Mouse (Mus musculus) layer of hippocampus, adult 2 months (tissue): ENCODE measurements around the gene Stab2. TPM values are rescaled to one million over a fixed set of nuclear protein-coding genes. Genes with fewer than 3 reads are reported as not detected.
A peak's percentile ranks its signal among the peaks of the same experiment; 100 is the strongest.

Experiments used
- DNase-seq, 2 experiments: peaks; one replicate each; pipeline ENCODE4 v3.0.0; 2022; ENCODE audit warnings: low spot score in 2 of 2
- H3K27ac ChIP-seq: fragments of 200-600 bp; 2 replicates; pipeline ENCODE4 v1.8.1; 2022
- H3K4me3 ChIP-seq: fragments of 200-600 bp; 2 replicates; pipeline ENCODE4 v1.8.1; 2022; ENCODE audit warnings: mild to moderate bottlenecking
- CTCF ChIP-seq: fragments of 200-600 bp; conservative IDR thresholded peaks from 2 replicates; pipeline ENCODE4 v1.8.1; 2022; ENCODE audit warnings: antibody characterized with exemption, mild to moderate bottlenecking, moderate library complexity
- total RNA-seq, 2 experiments: library from RNA; stranded (reverse); gene quantifications; 2 replicates each; pipeline ENCODE4 v1.2.3; 2021

Stab2 gene
- total RNA-seq, 2 experiments from 2014 or later, result 0.54 to 0.61 TPM

DNA sequence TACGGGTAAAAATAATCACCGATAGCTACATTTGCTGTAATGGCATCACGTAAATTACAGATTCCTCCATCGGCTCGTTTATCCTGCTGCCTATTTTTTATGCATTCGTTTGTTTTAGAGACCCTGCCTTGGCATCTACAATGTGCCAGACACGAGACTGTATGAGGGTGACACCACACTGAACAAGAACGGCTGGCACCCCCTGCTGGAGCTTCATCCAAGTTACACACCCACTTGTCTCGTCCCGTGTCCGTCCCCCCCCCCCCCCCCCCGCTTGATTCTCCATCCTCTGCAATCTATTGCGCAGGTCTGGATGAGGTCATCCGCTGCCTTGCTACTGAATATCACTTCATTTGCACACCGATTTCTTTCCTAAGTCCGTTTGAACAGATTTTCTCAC, 12.9 kb upstream of the Stab2 start:
- Histone ChIP-seq H3K27ac (no peak overlapping the region), H3K4me3 (no peak overlapping the region)
- DNase-seq, result peak in 1 of 2 experiments; percentile 70
- TF ChIP-seq CTCF, result peak; percentile 60

DNA sequence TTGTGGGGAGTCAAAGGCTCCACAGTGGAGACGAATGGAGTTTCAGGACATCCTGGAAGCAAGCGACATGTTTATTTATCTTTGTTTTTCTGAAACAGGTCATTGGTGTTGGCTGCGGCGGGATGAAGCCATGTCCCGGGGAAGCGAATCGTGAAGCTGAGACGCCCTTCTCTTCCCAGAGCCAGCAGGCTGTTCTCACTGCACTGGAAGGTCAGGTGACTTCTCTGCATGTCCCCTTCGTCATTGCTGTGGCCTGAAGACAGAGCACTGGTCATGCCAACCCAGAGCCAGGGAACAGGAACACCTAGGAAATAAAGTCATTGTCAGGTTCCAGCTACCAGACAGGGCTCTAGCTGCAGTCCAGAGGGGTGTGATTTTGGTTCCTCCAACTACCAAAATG, 11.1 kb upstream of the Stab2 start:
- Histone ChIP-seq H3K27ac (no peak overlapping the region), H3K4me3 (no peak overlapping the region)
- no peak for DNase-seq
- TF ChIP-seq CTCF, result no peak

DNA sequence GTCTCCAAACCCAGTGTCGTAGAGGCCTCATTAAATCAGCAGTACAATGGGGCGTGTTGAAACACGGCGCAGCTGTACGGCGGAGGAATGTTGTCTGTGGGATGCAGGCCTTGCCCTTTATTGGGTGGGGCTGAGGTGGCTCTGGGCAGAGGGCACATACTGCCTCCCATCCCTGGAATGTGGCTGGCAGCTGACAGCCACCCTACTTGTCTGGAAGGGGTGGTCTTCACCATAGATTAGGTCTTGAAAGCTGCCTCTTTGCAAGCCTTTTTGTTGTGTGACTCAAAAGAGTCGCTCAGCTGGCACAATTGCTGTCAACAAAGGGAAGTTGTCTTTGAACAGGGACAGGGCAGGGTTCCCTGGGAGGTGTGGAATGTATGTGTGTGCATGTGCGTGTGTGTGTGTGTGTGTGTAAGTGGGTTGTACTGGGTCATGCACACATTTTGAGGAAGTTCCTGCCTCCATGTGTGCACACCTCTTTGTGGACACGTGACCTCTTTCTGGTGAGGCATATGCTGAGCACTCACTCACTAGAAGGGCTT, 8.4 kb upstream of the Stab2 start:
- Histone ChIP-seq H3K4me3 (no peak overlapping the region), H3K27ac (no peak overlapping the region)
- no peak for TF ChIP-seq CTCF
- no peak for DNase-seq

DNA sequence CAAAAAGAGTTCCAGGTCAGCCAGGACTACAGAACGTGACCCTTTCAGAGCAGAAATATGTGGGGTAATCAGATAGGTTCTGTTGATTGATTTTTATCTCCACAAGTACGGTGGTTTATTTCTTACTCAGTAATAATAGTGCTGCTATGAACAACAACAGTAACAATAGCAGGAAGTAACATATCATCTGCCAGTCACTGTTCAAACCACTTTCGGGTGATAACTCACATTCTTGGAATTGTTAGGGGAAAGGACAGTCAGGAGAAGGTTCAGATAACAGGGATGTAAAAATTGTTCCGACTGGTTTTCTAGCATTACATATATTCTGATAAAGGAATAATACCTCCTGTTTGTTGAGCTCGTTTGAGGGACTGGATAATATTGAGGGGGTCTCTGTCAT, 7.6 kb upstream of the Stab2 start:
- no peak overlapping the region for H3K4me3 ChIP-seq
- no peak for DNase-seq
- H3K27ac ChIP-seq, result no peak overlapping the region
- no peak for TF ChIP-seq CTCF

DNA sequence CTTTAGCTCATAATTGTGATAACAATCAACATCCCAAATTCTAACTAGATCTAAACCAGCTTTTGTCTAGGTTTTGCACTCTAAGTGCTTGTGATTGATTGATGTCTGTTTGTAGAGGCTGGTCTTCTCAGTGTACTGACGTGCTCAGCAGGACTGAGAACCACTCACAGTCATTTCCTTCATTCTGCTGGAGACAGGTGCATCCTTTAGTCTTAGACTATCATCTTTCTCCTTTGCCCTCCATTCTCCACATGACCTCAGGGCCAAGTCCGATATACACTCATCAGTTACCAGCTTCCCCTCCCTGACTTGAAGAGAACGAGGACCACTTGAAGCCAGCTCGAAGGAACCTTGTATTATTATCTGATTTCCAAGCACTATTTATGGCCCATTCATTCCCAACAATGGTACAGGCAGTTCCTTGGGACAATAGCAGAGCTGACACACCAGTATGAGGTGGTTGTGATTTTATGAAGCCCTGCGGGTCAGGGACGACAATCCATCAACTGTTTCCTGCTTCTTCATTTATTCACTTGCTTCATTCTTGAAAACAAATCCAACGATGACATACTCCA, 6.7 kb upstream of the Stab2 start:
- TF ChIP-seq CTCF, result no peak
- Histone ChIP-seq H3K4me3 (no peak overlapping the region), H3K27ac (no peak overlapping the region)
- no peak for DNase-seq

DNA sequence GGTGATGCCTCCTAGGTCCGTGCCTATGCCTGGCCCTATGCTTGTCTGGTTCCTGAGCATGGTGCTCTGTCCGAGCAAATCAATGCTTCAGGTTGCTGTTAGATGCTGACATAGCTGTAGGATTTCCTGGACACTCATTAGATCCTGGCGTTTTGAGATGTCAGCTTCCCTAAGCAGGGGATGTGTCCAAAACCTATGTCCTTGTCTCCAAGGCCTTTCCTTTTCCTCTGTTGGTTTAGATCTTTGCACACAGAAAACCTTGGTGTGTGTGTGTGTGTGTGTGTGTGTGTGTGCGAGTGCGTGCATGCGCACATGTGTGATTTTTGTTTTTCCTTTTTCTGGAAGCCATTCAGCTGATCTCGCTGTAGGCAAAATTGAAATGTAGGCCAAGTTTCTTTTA, 4.3 kb upstream of the Stab2 start:
- TF ChIP-seq CTCF, result no peak
- no peak for DNase-seq
- H3K27ac ChIP-seq, result no peak overlapping the region
- H3K4me3 ChIP-seq, result no peak overlapping the region

DNA sequence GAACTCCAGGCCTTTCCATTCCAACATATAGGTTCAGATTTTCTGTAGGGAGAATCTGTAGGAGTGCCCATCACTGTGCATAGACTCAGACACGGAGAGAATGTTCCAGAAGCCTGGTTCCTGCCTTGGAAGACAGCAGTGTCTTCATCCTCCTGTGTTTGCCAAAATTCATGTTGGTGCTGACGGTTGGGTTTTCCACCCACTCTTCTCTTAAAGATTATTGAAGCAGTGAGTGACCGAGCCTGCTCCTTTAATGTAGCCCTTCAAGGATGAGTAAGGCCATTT, 332 bp upstream of the Stab2 start:
- Histone ChIP-seq H3K27ac (no peak overlapping the region), H3K4me3 (no peak overlapping the region)
- no peak for TF ChIP-seq CTCF
- DNase-seq, result no peak

DNA sequence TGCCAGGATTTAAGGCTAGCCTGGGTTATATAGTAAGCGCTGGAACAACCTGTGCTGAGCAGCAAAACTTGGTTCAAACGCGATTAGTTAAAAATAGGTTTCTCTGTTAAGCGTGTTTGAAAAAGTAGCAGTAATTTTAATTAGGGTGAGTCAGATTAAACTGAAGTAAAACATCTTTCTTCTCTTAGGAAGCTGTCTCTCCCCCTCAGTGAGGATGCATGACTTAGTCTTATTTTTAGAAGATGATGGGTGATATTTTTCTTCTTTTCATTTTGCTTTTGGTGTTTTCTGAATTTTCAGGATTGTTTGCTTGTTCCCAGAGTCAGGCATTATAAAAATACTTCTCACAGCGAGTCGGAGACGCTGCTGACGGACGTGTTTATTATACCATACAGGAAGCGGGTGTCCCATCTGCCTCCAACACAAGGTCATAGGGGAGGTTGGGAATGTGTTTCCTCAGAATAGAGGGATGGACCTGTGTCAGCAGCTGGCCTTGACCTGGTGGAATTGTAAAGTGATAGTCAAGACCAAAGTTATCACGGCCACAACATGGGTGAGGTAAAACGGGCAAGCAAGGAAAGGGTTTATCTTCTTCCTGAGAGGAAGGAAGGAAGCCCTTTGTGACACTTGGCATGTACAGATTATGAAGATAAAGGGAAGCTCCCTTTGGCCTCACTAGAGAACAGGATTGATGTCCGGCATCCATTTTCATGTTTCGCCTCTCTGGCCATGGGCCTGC, 15.4 kb downstream of the Stab2 start:
- no peak for DNase-seq
- no peak for TF ChIP-seq CTCF
- Histone ChIP-seq H3K27ac (no peak overlapping the region), H3K4me3 (no peak overlapping the region)

DNA sequence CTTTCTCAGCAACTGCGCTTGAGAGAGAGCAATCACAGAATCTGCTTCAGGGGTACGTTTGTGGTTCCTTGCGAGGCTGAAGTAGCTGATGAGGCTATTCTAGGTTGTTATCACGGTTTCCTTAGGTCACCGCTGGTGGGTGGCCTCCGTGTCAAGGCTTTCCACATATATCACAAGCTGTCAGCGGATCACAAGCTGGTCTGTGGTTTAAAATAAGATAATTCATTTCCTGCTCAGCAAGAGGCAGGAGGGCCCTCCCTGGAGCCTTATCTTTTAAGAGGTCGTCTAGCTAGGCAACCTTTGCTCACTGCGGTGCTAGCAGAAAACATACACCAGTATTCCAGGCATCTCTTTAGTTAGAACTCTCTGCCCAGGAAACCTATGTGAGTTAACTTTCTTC, 17.2 kb downstream of the Stab2 start:
- no peak for TF ChIP-seq CTCF
- Histone ChIP-seq H3K4me3 (no peak overlapping the region), H3K27ac (no peak overlapping the region)
- DNase-seq, result no peak

DNA sequence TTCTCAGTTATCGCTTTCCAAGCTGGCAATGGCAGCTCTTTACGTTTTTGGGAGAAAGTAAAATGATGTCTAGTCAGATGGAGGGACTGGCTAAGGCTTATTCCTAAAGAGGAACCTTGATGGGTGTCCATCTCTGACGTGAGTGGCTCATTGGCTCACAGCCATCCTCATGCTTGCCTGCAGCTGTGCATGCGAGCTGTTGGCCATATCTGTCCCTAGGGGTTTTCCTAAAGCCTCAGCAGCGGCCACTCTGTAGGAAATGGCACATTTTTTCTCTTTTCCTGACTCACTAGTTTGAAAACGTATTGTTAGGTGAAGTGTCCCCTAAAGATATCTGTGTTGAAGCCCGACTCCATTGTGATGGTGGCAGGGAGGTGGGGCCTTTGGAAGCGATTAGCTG, 18.0 kb downstream of the Stab2 start:
- no peak for DNase-seq
- no peak for TF ChIP-seq CTCF
- H3K4me3 ChIP-seq, result no peak overlapping the region
- no peak overlapping the region for H3K27ac ChIP-seq

DNA sequence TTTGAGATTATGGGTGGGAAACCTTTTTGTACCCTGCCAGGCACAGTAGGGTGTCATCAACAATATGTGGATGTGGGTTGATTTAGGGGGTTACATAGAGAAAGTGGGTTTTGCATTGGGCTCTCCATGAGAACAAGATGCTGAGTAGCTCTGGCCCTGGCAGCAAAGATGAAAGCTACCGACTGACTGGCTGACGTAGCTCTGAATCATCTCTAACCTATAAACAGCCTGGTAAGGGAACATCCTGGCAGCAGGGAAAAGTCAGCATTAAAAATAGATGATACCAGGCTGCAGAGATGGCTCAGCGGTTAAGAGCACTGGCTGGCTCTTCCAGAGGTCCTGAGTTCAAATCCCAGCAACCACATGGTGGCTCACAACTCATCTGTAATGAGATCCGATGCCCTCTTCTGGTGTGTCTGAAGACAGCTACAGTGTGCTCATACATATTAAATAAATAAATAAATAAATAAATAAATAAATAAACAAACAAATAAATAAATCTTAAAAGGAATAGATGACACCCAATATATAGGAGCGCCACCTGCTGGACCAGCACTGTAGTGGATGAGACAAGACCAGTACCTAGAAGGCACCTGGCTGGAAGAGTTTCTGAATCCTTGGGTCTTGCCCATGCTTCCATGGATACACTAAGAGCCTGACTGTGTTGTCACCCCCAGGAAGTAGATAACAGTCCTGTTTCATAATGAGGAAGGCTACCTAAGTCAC, 31.7 kb downstream of the Stab2 start:
- DNase-seq, result peak; percentile 32 to 60
- peak overlapping the region; percentile 72 for H3K27ac ChIP-seq
- no peak overlapping the region for H3K4me3 ChIP-seq
- peak; percentile 75 for TF ChIP-seq CTCF

DNA sequence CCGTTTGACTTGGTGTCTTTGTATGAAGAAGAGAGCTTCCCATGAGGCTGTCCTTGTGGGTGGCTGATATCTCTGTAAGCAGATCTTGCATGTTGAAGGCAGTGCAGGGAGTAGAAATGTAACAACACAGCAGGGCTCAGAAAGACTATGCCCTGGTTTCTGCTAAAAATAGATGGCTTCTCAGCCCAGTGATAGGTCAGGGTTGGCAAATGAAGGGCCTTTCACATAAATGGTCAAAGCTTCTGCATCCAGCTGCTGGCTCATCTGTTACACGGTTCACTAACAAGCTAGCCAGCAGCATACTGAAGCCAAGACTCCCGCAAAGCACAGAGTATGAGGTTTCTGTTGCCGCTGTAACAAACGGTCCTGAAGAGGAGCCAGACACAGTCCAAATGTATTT, 34.5 kb downstream of the Stab2 start:
- H3K27ac ChIP-seq, result peak overlapping the region; percentile 53; the same call in 1 of the 2 replicates
- TF ChIP-seq CTCF, result no peak
- no peak for DNase-seq
- H3K4me3 ChIP-seq, result no peak overlapping the region

DNA sequence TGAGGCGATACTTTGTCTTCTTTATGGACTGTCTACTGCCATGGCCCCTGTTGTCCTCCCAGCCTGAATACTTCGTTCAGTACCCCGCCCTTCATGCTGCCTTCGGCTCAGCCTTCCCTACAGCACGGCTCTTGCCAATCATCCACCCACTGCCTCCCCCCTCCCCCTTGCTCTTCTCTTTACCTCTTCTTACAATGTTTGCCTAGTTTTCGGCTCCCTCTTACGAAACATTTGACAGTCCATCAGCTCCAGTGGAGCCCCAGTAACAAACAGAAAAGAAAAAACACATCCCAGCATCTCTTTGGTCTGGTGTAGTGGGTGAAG, 35.4 kb downstream of the Stab2 start:
- Histone ChIP-seq H3K4me3 (no peak overlapping the region; the same call in 1 of the 2 replicates), H3K27ac (peak overlapping the region; percentile 73; the same call in 1 of the 2 replicates)
- peak in 1 of 2 experiments; percentile 7 for DNase-seq
- no peak for TF ChIP-seq CTCF
